Mouse (Mus musculus) forebrain, embryonic 10.5 days (tissue): ENCODE measurements at regions not wholly inside any gene's neighbourhood (a gene's known extent, or its start where the extent isn't known, plus 50 kb on each side); places are given as distances from the start of the nearest gene placed in this dataset.

ENCODE experiments used
- DNase-seq: peaks from one replicate; pipeline ENCODE4 v3.0.0-alpha.2; 2017; ENCODE audit warnings: low spot score; ENCODE audit errors: extremely low spot score
- H3K27ac ChIP-seq: fragments of 300-500 bp; sonication (generic); 2 replicates; pipeline ENCODE4 v1.5.1; 2016; ENCODE audit warnings: mild to moderate bottlenecking
- H3K27me3 ChIP-seq: fragments of 300-500 bp; sonication (generic); 2 replicates; pipeline ENCODE4 v1.6.1; 2016; ENCODE audit warnings: mild to moderate bottlenecking; ENCODE audit not compliant: poor library complexity, severe bottlenecking
- H3K36me3 ChIP-seq: fragments of 300-500 bp; sonication (generic); replicated peaks from 2 replicates; pipeline ENCODE4 v1.6.1; 2016; ENCODE audit warnings: mild to moderate bottlenecking, moderate library complexity
- H3K4me1 ChIP-seq: fragments of 300-500 bp; sonication (generic); 2 replicates; pipeline ENCODE4 v1.6.1; 2016
- H3K4me3 ChIP-seq: fragments of 300-500 bp; sonication (generic); 2 replicates; pipeline ENCODE4 v1.5.1; 2016; ENCODE audit warnings: mild to moderate bottlenecking, moderate library complexity
- H3K9me3 ChIP-seq: fragments of 300-500 bp; sonication (generic); 2 replicates; pipeline ENCODE4 v1.6.1; 2016; ENCODE audit warnings: mild to moderate bottlenecking, moderate library complexity
- WGBS: fragments of 180-500 bp; shearing (Covaris S2); methylation state at CpG from one replicate; pipeline ENCODE4 v1.1.7; 2016; 5-methylcytosine and 5-hydroxymethylcytosine counted together

GRCm38 (mm10) chr1:119277990-119278389 is 144.1 kb downstream of the Inhbb start:
- no peak overlapping the region for H3K27ac ChIP-seq
- H3K4me3 ChIP-seq: no peak overlapping the region
- no peaks in the 10 kb centered on the region for H3K27me3 ChIP-seq
- DNase-seq: no peak
- H3K36me3 ChIP-seq: no peaks in the 10 kb centered on the region
- no peaks in the 10 kb centered on the region for H3K4me1 ChIP-seq
- WGBS: 82% methylated on average over 4 of the region's 4 CpGs
- H3K9me3 ChIP-seq: no peaks in the 10 kb centered on the region

DNA sequence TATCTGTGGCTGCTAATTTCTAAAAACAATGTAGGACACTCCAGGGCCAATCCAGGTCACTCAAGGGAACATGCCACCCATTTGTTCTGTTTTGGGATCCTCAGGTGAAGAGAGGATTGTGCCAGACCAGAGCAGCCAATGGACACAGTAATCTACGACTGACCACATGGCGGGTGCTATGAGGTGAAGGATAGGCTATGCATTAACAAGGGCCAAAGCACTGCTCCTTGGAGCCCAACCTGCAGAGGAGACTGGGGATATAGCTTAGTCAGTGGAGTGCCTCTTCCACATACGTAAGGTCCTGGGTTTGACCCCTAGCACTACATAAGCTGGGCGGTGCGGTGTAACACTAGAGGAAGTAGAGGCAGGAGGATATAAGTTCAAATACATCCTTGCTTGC is 156.0 kb downstream of the Inhbb start:
- 93% methylated on average over 5 of the region's 5 CpGs for whole genome bisulfite sequencing
- H3K27me3 ChIP-seq: peaks cover 9% of the 10 kb centered on the region
- no peak for DNase-seq
- H3K9me3 ChIP-seq: peaks cover 14% of the 10 kb centered on the region; the same call in 1 of the 2 replicates
- no peak overlapping the region for H3K4me3 ChIP-seq
- H3K27ac ChIP-seq: no peak overlapping the region
- H3K4me1 ChIP-seq: peaks cover 6% of the 10 kb centered on the region; the same call in 1 of the 2 replicates
- H3K36me3 ChIP-seq: no peaks in the 10 kb centered on the region

DNA sequence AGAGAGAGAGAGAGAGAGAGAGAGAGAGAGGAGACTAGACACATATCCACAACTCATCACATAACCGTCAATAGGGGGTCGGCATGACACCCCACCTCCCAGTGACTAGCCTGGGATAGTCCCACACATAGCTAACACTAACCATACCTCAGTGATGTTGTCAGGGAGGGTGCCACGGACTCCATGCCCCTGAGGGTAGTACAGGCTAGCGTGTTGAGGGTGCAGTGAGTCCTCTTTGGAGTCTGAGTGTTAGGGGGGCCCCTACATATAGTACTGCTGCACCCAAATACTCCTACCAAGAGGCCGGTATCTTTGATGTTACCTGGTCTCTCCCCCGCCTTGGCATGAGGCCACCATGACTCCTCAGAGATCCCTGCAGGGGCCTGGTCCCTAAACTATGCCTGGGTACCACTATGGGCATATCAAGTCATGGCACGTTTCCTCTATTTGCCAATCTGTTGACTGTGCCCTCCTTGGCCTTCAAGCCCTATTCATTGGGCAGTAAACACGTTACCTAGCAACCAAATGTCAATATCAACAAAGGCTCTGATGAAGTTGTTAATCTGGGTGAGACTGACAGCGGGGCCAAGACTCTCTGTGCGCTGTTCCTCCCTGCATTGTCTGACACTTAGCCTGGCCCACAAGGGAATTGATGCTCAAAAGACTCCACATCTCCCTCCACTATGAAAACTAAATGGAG is 156.7 kb downstream of the Inhbb start:
- WGBS: 75% methylated on average over 10 of the region's 10 CpGs
- Histone ChIP-seq H3K9me3 (peaks cover 14% of the 10 kb centered on the region; the same call in 1 of the 2 replicates), H3K27ac (no peak overlapping the region), H3K4me3 (no peak overlapping the region), H3K27me3 (peaks cover 9% of the 10 kb centered on the region), H3K36me3 (no peaks in the 10 kb centered on the region), H3K4me1 (peaks cover 6% of the 10 kb centered on the region; the same call in 1 of the 2 replicates)
- no peak for DNase-seq

GRCm38 (mm10) chr1:119259455-119259854 is 162.6 kb downstream of the Inhbb start:
- Histone ChIP-seq H3K36me3 (no peaks in the 10 kb centered on the region), H3K9me3 (peaks cover 8% of the 10 kb centered on the region; the same call in 1 of the 2 replicates), H3K4me3 (no peak overlapping the region), H3K27me3 (no peaks in the 10 kb centered on the region; the same call in 1 of the 2 replicates), H3K4me1 (peaks cover 22% of the 10 kb centered on the region), H3K27ac (no peak overlapping the region)
- WGBS: 92% methylated on average over 9 of the region's 9 CpGs
- no peak for DNase-seq

DNA sequence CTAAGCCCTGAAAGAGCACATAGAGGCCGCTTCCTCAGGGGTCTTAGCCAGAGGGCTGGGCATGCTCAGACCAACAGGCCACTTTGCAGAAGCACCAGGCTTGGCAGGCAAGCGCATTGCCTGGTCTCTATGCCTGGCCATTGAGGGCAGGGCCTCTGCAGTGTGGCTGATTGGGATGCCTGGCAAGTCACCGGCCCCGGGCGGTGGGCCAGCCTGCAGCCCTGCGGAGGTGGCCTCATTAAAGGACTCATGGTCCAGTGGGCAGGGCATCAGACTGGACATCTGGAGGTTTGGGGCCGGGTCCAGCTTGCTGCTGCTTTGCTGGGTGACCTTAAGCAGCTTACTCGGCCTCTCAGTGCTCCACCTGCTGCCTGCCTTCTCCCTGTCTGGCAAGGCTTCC is 165.3 kb downstream of the Inhbb start:
- Histone ChIP-seq H3K36me3 (no peaks in the 10 kb centered on the region), H3K9me3 (peaks cover 5% of the 10 kb centered on the region; the same call in 1 of the 2 replicates), H3K27ac (no peak overlapping the region), H3K4me1 (peaks cover 22% of the 10 kb centered on the region), H3K4me3 (no peak overlapping the region), H3K27me3 (no peaks in the 10 kb centered on the region; the same call in 1 of the 2 replicates)
- WGBS: 69% methylated on average over 8 of the region's 8 CpGs
- no peak for DNase-seq

DNA sequence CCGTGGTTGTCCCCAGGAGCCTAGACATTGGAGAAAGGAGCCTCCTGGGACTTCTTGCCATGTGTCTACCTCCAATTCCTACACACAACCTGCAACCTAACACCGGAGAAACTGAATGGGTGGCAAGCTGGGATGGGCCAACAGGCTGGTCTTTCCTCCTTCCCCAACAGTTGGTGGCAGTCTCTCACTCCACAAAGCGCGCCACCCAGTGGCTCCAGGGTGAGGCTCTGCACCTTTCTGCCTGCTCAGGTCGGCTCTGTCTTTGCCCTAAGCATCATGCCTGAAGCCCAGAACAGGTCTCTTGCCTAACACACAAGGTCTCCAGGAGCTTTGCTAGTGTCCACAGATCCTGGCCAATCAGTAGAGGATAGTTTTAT is 166.0 kb downstream of the Inhbb start:
- Histone ChIP-seq H3K36me3 (no peaks in the 10 kb centered on the region), H3K27me3 (no peaks in the 10 kb centered on the region; the same call in 1 of the 2 replicates), H3K4me1 (peaks cover 22% of the 10 kb centered on the region), H3K27ac (no peak overlapping the region), H3K9me3 (no peaks in the 10 kb centered on the region), H3K4me3 (no peak overlapping the region)
- DNase-seq: no peak
- 51% methylated on average over 5 of the region's 5 CpGs for WGBS

DNA sequence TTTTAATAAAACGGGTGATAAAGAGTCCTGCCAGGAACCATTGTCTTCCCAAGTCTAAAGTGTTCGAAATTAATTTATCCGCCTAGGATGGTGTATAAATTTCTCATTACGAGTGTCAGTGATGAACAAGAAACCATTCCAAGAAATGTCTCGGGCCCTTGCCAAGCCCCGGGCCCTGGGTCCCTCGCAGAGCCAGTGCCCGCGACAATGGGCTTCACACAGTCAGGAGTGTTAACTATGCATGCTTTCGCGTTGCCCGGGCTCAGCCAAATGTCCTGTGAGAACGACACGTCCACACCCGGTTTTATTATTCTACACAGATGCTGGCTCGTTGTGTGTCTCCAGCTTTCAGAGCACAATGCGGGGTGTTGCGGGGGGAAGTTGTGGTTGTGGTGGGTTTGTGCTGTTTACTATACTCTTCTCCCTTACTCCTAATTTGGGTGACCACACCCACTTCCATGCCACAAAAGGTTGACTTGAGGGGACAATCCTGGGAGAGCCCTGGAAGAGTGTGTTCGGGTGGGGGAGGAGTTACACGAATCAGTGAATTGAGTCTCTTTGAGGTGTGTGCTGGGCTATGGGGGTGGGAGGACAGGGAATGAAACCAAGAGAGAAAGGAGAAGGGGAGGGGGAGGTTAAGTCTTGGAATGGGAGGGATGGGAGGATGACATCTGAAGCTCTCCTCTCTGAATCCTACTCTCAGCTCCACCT is 166.5 kb downstream of the Inhbb start:
- Histone ChIP-seq H3K4me1 (peaks cover 22% of the 10 kb centered on the region), H3K27ac (no peak overlapping the region), H3K9me3 (no peaks in the 10 kb centered on the region), H3K27me3 (no peaks in the 10 kb centered on the region; the same call in 1 of the 2 replicates), H3K36me3 (no peaks in the 10 kb centered on the region), H3K4me3 (no peak overlapping the region)
- 91% methylated on average over 20 of the region's 20 CpGs for WGBS
- DNase-seq: no peak

DNA sequence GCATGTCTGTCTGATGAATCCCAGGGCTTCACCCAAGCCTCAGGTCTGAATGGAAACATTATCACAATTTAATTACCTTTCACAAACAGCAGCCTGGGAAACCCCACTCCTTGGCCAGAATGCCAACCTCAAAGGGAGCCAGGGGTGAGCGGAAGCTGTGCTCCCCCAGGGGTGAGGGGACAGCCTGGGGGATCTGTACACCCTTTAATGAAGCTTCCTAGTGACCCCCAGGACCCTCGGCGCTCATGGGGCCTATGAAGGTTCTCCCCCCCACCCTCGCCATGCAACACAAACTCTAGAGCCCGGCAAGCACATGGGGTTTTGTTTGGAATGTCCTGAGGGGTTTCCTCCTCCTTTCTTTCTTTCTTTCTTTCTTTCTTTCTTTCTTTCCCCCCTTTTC is 167.1 kb downstream of the Inhbb start:
- peaks cover 22% of the 10 kb centered on the region for H3K4me1 ChIP-seq
- no peaks in the 10 kb centered on the region for H3K9me3 ChIP-seq
- H3K27ac ChIP-seq: no peak overlapping the region; the same call in 1 of the 2 replicates
- DNase-seq: no peak
- H3K36me3 ChIP-seq: no peaks in the 10 kb centered on the region
- no peak overlapping the region for H3K4me3 ChIP-seq
- WGBS: 87% methylated on average over 5 of the region's 5 CpGs
- no peaks in the 10 kb centered on the region; the same call in 1 of the 2 replicates for H3K27me3 ChIP-seq

DNA sequence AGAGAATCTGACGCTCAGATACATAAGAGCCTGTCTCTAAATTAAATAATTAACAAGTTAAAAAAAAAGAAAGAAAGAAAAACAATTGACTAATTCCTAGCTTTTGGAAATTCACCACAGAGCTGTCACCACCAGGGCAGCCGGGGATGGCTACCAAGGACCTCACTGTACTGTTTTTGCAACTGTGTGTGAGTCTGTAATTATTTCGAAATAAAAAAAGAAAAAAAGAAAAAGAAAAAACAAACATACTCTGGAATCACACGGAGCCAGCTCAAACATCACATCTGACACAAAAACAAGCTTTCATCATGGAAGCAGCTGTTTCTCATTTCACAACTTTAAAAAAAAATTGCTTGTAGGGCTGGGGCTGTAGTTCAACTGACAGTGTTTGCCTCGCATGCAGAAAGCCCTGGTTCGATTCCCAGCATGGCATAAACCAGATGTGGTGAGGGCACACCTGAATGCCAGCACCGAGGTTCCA is 168.6 kb downstream of the Inhbb start:
- Histone ChIP-seq H3K27ac (no peak overlapping the region), H3K36me3 (no peaks in the 10 kb centered on the region), H3K4me3 (no peak overlapping the region), H3K4me1 (peaks cover 22% of the 10 kb centered on the region), H3K9me3 (no peaks in the 10 kb centered on the region), H3K27me3 (no peaks in the 10 kb centered on the region; the same call in 1 of the 2 replicates)
- WGBS: 81% methylated on average over 7 of the region's 7 CpGs
- no peak for DNase-seq

DNA sequence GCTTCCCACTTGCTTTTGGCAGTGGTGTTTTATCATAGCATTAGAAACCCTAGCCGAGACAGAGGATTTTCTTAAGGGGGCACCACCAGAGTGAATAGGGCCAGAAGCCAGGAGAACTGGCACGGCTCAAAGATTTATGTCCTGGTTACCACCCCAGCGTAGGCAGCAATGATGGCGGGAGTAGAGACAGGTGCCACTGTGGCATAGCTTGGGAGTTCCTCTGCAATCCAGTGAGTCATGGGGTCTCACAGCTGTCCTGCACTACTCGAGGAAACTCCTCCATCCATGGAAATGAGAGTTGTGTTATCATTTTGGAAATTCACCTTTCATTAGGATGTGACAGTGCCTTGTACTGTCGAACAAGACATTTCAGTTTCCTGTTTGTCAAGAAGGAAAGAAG is 169.6 kb downstream of the Inhbb start:
- Histone ChIP-seq H3K4me3 (no peak overlapping the region), H3K27ac (no peak overlapping the region), H3K36me3 (no peaks in the 10 kb centered on the region), H3K27me3 (no peaks in the 10 kb centered on the region; the same call in 1 of the 2 replicates), H3K9me3 (no peaks in the 10 kb centered on the region), H3K4me1 (peaks cover 22% of the 10 kb centered on the region)
- DNase-seq: no peak
- WGBS: 91% methylated on average over 6 of the region's 6 CpGs

- Histone ChIP-seq H3K27me3 (no peaks in the 10 kb centered on the region; the same call in 1 of the 2 replicates), H3K9me3 (no peaks in the 10 kb centered on the region)
These were observed 170.3 kb downstream of the Inhbb start for GRCm38 (mm10) chr1:119251741-119252140.

DNA sequence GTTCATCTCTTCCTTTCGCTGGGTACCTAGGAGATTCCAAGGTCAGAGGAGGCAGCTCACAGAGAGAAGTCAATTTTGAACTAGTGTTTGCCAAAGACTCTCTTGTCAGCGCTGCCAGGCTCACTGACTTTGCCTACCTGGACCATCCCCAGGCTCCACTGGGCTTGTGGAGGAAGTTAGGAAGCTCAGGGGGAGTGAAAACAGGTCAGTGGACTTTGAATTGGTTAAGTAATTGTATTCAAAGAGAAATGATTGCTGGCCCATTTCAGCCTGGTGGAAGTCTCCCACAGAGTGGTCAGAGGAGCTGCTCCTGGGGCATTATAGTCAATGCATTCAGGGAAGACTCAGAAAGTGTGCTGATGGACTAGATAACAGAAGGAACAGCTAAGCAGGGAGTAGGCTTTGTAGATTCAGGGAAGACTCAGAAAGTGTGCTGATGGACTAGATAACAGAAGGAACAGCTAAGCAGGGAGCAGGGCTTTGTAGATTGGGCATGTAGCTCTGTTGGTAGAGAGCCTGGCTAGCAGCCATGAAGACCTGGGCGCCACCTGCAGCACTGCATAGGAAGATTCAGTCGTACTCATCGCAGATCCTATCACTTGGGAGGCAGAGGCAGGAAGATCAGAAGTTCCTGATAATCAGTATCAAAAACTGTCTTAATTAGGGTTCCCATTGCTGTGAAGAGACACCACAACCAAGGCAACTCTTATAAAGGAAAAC is 173.1 kb downstream of the Inhbb start:
- Histone ChIP-seq H3K27ac (no peak overlapping the region), H3K27me3 (no peaks in the 10 kb centered on the region), H3K4me3 (no peak overlapping the region), H3K4me1 (no peaks in the 10 kb centered on the region), H3K9me3 (no peaks in the 10 kb centered on the region), H3K36me3 (no peaks in the 10 kb centered on the region)
- DNase-seq: no peak
- 88% methylated on average over 5 of the region's 5 CpGs for WGBS

More at GRCm38 (mm10) chr1:119251741-119252140, 170.3 kb downstream of the Inhbb start:
- H3K36me3 ChIP-seq: no peaks in the 10 kb centered on the region
- peaks cover 19% of the 10 kb centered on the region for H3K4me1 ChIP-seq
- no peak overlapping the region for H3K4me3 ChIP-seq
- no peak for DNase-seq
- H3K27ac ChIP-seq: no peak overlapping the region
- 90% methylated on average over 5 of the region's 5 CpGs for WGBS
